Mouse (Mus musculus): ENCODE data around the gene Ftsj1. TPM values are rescaled to one million over a fixed set of nuclear protein-coding genes. Genes with fewer than 3 reads are reported as not detected.

Gene Ftsj1
- polyA plus RNA-seq, 2 experiments: 40.3 to 44.7 TPM

DNA sequence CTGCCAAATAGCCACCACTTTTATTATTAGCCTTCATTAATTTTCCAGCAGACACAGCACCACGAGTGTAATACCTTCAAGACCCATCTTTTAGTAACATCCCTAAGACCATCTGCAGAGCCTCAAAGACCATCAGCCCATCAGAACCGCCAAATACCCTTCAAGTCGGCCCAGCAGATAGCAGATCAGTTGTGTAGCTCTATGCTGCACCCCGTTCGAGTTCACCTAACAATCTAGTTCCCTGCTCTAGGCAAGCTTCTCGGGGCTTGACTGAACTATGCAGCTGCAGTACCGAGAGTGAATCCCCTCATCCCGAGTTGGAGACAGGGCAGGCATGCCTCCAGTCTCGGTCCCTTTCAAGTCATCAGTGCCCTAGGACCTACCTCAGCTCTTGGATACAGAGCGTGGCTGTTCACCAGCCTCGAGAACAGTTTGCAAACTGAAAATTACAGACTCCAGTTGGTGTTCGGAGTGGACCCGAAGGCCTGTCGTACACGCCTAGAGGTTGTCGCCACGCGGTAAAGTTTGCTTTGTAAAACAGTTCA, 345 bp downstream of the Ftsj1 start:
- no peak for TF ChIP-seq POLR2A (IDR thresholded peaks at IDR 0.05; ENCODE audit: borderline replicate concordance, extremely low read depth, insufficient read depth, insufficient read length)
- WGBS: 19% methylated on average over 18 of the region's 18 CpGs
- peak; percentile 27; the same call in 1 of the 2 replicates for ATAC-seq (ENCODE audit: low FRiP score, low read depth)

GRCm38 (mm10) chrX:8248542-8249120, 3.6 kb downstream of the Ftsj1 start:
- no peak for ATAC-seq (ENCODE audit: low FRiP score, low read depth)
- no peak for TF ChIP-seq POLR2A (IDR thresholded peaks at IDR 0.05; ENCODE audit: borderline replicate concordance, extremely low read depth, insufficient read depth, insufficient read length)
- no peaks in the 10 kb centered on the region for H3K4me1 ChIP-seq (ENCODE audit: control insufficient read depth, insufficient read depth, low read length)
- H3K36me3 ChIP-seq (ENCODE audit: control insufficient read depth, insufficient read depth, low read length): 0 out of 2 replicates have a peak, but pooled peaks cover 8% of the 10 kb centered on the region
- WGBS: 88% methylated on average over 8 of the region's 8 CpGs
- no peak overlapping the region for H3K4me3 ChIP-seq (replicated peaks; ENCODE audit: low read length)
- no peak for DNase-seq (ENCODE audit: low spot score)
- H3K27me3 ChIP-seq (ENCODE audit: control insufficient read depth, insufficient read depth, low read length): no peaks in the 10 kb centered on the region
- H3K4me2 ChIP-seq (replicated peaks; ENCODE audit: low read depth, low read length, severe bottlenecking): no peak overlapping the region
- H3K9ac ChIP-seq (ENCODE audit: low read depth, low read length, severe bottlenecking): no peak overlapping the region
- no peak overlapping the region for H3K27ac ChIP-seq (replicated peaks; ENCODE audit: low read depth, low read length)
- H3K9me3 ChIP-seq (ENCODE audit: control insufficient read depth, low read length): no peaks in the 10 kb centered on the region

More for the DNA sequence above, 345 bp downstream of the Ftsj1 start:
- no peak for DNase-seq (ENCODE audit: low spot score)
- peak overlapping the region; percentile 62 for H3K9ac ChIP-seq (ENCODE audit: low read depth, low read length, severe bottlenecking)
- H3K4me2 ChIP-seq (replicated peaks; ENCODE audit: low read depth, low read length, severe bottlenecking): peak overlapping the region; percentile 56
- H3K27me3 ChIP-seq (ENCODE audit: control insufficient read depth, insufficient read depth, low read length): no peaks in the 10 kb centered on the region
- no peaks in the 10 kb centered on the region for H3K36me3 ChIP-seq (ENCODE audit: control insufficient read depth, insufficient read depth, low read length)
- no peaks in the 10 kb centered on the region for H3K9me3 ChIP-seq (ENCODE audit: control insufficient read depth, low read length)
- H3K4me1 ChIP-seq (ENCODE audit: control insufficient read depth, insufficient read depth, low read length): no peaks in the 10 kb centered on the region
- no peak overlapping the region for H3K27ac ChIP-seq (replicated peaks; ENCODE audit: low read depth, low read length)
- peak overlapping the region; percentile 49 for H3K4me3 ChIP-seq (replicated peaks; ENCODE audit: low read length)

- no peak for TF ChIP-seq POLR2A (IDR thresholded peaks at IDR 0.05; ENCODE audit: borderline replicate concordance, extremely low read depth, insufficient read depth, insufficient read length)
- Histone ChIP-seq H3K36me3 (ENCODE audit: control insufficient read depth, insufficient read depth, low read length) (peaks cover 13% of the 10 kb centered on the region; the same call in 1 of the 2 replicates), H3K9me3 (ENCODE audit: control insufficient read depth, low read length) (no peaks in the 10 kb centered on the region), H3K27me3 (ENCODE audit: control insufficient read depth, insufficient read depth, low read length) (no peaks in the 10 kb centered on the region), H3K4me3 (replicated peaks; ENCODE audit: low read length) (no peak overlapping the region), H3K27ac (replicated peaks; ENCODE audit: low read depth, low read length) (no peak overlapping the region), H3K9ac (ENCODE audit: low read depth, low read length, severe bottlenecking) (no peak overlapping the region), H3K4me2 (replicated peaks; ENCODE audit: low read depth, low read length, severe bottlenecking) (no peak overlapping the region), H3K4me1 (ENCODE audit: control insufficient read depth, insufficient read depth, low read length) (no peaks in the 10 kb centered on the region)
- ATAC-seq (ENCODE audit: low FRiP score, low read depth) (no peak), DNase-seq (ENCODE audit: low spot score) (no peak)
- WGBS: 90% methylated on average over 2 of the region's 2 CpGs
Observed at GRCm38 (mm10) chrX:8247680-8248079, 4.5 kb downstream of the Ftsj1 start.

DNA sequence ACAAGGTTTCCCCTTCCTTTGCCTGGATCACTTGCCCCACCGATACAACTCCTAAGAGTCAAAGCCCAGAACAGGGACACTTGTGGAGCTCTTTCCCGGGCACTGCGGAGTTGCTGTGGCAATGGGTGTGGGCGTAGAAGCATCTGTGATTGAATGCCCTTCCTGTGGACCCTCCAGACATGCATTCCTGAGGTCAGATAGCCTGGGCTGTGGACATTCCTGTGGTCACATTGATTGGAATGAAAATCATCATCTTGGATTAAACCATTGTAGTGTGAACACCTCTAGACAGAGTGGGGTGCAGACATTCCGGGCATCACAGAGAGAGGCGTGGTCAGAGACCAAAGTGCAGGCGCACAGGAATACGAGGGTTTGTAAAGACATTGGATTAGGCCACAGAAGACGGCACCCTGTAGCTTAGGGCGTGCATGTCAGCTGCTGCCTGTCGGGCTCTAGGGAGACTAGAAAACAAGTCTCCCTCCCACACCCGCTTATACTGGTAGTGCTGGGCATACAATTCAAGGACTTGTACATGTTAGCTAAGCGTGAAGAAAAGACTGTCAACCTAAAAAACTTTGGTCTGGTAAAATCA, 13.3 kb downstream of the Ftsj1 start:
- ATAC-seq (ENCODE audit: low FRiP score, low read depth) (no peak), DNase-seq (ENCODE audit: low spot score) (no peak)
- Histone ChIP-seq H3K9me3 (ENCODE audit: control insufficient read depth, low read length) (no peaks in the 10 kb centered on the region), H3K27me3 (ENCODE audit: control insufficient read depth, insufficient read depth, low read length) (no peaks in the 10 kb centered on the region), H3K9ac (ENCODE audit: low read depth, low read length, severe bottlenecking) (no peak overlapping the region), H3K4me2 (replicated peaks; ENCODE audit: low read depth, low read length, severe bottlenecking) (no peak overlapping the region), H3K4me1 (ENCODE audit: control insufficient read depth, insufficient read depth, low read length) (no peaks in the 10 kb centered on the region), H3K36me3 (ENCODE audit: control insufficient read depth, insufficient read depth, low read length) (peaks cover 7% of the 10 kb centered on the region; the same call in 1 of the 2 replicates), H3K4me3 (replicated peaks; ENCODE audit: low read length) (no peak overlapping the region), H3K27ac (replicated peaks; ENCODE audit: low read depth, low read length) (no peak overlapping the region)
- 75% methylated on average over 13 of the region's 13 CpGs for WGBS
- TF ChIP-seq POLR2A (IDR thresholded peaks at IDR 0.05; ENCODE audit: borderline replicate concordance, extremely low read depth, insufficient read depth, insufficient read length): no peak

GRCm38 (mm10) chrX:8236704-8237103, 15.5 kb downstream of the Ftsj1 start:
- Histone ChIP-seq H3K9me3 (ENCODE audit: control insufficient read depth, low read length) (no peaks in the 10 kb centered on the region), H3K27ac (replicated peaks; ENCODE audit: low read depth, low read length) (no peak overlapping the region), H3K4me1 (ENCODE audit: control insufficient read depth, insufficient read depth, low read length) (no peaks in the 10 kb centered on the region), H3K4me3 (replicated peaks; ENCODE audit: low read length) (no peak overlapping the region), H3K9ac (ENCODE audit: low read depth, low read length, severe bottlenecking) (no peak overlapping the region), H3K27me3 (ENCODE audit: control insufficient read depth, insufficient read depth, low read length) (no peaks in the 10 kb centered on the region), H3K36me3 (ENCODE audit: control insufficient read depth, insufficient read depth, low read length) (no peaks in the 10 kb centered on the region), H3K4me2 (replicated peaks; ENCODE audit: low read depth, low read length, severe bottlenecking) (no peak overlapping the region)
- no peak for ATAC-seq (ENCODE audit: low FRiP score, low read depth)
- DNase-seq (ENCODE audit: low spot score): no peak
- 52% methylated on average over 2 of the region's 2 CpGs for WGBS
- TF ChIP-seq POLR2A (IDR thresholded peaks at IDR 0.05; ENCODE audit: borderline replicate concordance, extremely low read depth, insufficient read depth, insufficient read length): no peak

All from limb, embryonic 14.5 days (tissue).